Mouse (Mus musculus) hindbrain, embryonic 12.5 days (tissue): ENCODE measurements at regions not wholly inside any gene's neighbourhood (a gene's known extent, or its start where the extent isn't known, plus 50 kb on each side); places are given as distances from the start of the nearest gene placed in this dataset.

ENCODE experiments used
- ATAC-seq: fragments of 200-750 bp; cut with Nextera tagmentation; 2 replicates; pipeline ENCODE4 v1.8.0; 2017; ENCODE audit warnings: moderate TSS enrichment; ENCODE audit not compliant: low FRiP score
- H3K27ac ChIP-seq: fragments of 300-500 bp; sonication (generic); 2 replicates; pipeline ENCODE4 v1.5.1; 2016; ENCODE audit warnings: mild to moderate bottlenecking
- H3K27me3 ChIP-seq: fragments of 300-500 bp; sonication (generic); 2 replicates; pipeline ENCODE4 v1.6.1; 2016; ENCODE audit warnings: mild to moderate bottlenecking
- H3K36me3 ChIP-seq: fragments of 300-500 bp; sonication (generic); 2 replicates; pipeline ENCODE4 v1.6.1; 2016; ENCODE audit warnings: mild to moderate bottlenecking
- H3K4me1 ChIP-seq: fragments of 300-500 bp; sonication (generic); 2 replicates; pipeline ENCODE4 v1.6.1; 2016
- H3K4me2 ChIP-seq: fragments of 300-500 bp; sonication (generic); replicated peaks from 2 replicates; pipeline ENCODE4 v1.6.1; 2016; ENCODE audit warnings: mild to moderate bottlenecking
- H3K4me3 ChIP-seq: fragments of 300-500 bp; sonication (generic); 2 replicates; pipeline ENCODE4 v1.5.1; 2016; ENCODE audit warnings: mild to moderate bottlenecking
- H3K9ac ChIP-seq: fragments of 300-500 bp; sonication (generic); 2 replicates; pipeline ENCODE4 v1.6.1; 2016; ENCODE audit warnings: mild to moderate bottlenecking, moderate library complexity
- H3K9me3 ChIP-seq: fragments of 300-500 bp; sonication (generic); replicated peaks from 2 replicates; pipeline ENCODE4 v1.6.1; 2016; ENCODE audit warnings: mild to moderate bottlenecking
- WGBS: fragments of 180-500 bp; shearing (Covaris S2); methylation state at CpG from one replicate; pipeline ENCODE4 v1.1.7; 2016; 5-methylcytosine and 5-hydroxymethylcytosine counted together

- Histone ChIP-seq H3K9me3 (no peaks in the 10 kb centered on the region), H3K4me1 (peaks cover 4% of the 10 kb centered on the region; the same call in 1 of the 2 replicates), H3K4me3 (no peak overlapping the region), H3K27me3 (no peaks in the 10 kb centered on the region), H3K4me2 (no peak overlapping the region), H3K36me3 (no peaks in the 10 kb centered on the region), H3K9ac (no peak overlapping the region), H3K27ac (no peak overlapping the region)
- WGBS: 57% methylated on average over 8 of the region's 8 CpGs
- no peak for ATAC-seq
Observed at GRCm38 (mm10) chr5:100268111-100268878, 108.7 kb upstream of the Tmem150c start.

DNA sequence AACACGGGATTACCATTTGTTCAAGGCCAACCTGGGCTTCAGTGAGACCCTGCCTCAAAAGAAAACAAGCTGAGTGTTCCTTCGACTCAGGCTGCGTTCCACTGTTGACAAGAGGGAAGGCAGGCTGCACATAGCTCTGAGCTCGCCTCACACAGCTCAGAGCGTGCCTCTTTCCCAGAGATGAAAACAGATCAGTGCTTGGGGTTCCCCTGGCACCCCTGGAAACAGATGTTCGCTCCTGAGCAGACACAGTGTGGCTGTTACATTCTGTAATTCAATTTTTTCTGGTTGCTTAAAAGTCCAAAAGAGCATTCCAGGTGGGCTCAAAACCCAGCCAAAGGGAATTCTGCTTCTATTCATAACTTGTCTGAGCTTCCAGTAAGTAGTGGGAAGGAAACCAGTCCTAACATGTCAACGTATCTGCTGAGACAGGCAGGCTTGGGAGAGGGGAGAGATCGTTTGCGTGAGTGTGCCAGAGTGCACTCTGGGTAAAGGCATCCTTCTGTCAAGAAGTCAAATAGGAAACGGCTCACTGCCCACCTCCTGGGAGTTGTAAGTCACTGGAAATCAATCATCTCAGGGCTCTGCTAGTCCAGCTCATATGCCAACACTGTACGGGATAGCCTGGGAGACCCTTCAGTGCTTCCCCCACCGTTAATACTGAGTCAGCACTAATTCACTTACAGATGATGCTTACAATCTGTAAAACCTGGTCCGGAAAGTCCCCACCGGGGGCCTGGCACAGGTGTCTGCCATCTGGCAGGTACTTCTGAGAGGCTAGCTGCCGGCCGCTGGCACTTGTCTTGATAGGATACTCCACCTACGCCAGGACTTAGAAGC is 107.3 kb upstream of the Tmem150c start:
- Histone ChIP-seq H3K9me3 (no peaks in the 10 kb centered on the region), H3K36me3 (no peaks in the 10 kb centered on the region), H3K4me3 (no peak overlapping the region), H3K4me1 (peaks cover 4% of the 10 kb centered on the region; the same call in 1 of the 2 replicates), H3K27ac (peak overlapping the region; percentile 41; the same call in 1 of the 2 replicates), H3K27me3 (no peaks in the 10 kb centered on the region), H3K9ac (no peak overlapping the region), H3K4me2 (no peak overlapping the region)
- ATAC-seq: peak; percentile 74; the same call in 1 of the 2 replicates
- WGBS: 62% methylated on average over 17 of the region's 17 CpGs

DNA sequence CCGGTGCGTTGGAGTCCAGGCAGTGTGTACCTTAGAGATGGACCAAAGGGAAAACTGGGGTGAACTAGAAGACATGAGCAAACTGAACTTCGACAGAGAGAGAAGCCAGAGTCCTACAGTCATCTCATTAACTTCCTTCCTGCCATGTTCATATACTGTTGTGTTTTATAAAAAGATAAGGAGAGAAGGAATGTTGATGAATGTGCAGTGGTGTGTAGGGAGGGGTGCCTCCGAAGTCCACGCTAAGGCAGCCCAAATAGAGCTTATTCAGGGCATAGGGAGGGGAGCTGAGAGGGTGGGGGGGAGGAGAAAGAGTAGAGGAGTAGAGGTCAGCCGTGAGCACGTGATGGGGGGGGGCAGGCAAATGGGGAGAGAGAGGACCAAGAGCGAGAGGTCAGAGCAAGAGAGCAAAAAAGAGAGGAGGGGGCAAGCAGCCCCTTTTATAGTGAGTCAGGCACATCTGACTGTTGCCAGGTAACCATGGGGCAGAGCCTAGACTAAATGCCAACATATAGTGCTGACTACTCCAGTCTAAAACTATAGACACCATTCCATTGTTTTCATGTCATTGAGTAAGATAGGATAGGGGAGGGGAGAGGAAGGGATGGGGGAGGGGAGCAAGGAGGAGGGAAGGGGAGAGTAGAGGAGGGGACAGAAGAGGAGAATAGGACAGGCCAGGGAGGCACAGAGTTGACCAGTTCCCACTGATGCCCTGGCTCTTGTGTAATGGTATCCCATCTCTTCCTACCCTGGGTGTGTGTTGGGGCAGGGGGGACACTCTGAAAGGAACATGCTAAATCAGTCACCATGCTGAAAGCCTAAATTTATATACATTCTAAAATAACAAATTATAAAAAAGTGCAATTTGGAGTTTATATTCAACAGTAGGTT is 100.4 kb upstream of the Tmem150c start:
- Histone ChIP-seq H3K4me3 (no peak overlapping the region), H3K27me3 (no peaks in the 10 kb centered on the region), H3K4me1 (0 out of 2 replicates have a peak, but pooled peaks cover 3% of the 10 kb centered on the region), H3K9ac (no peak overlapping the region), H3K27ac (no peak overlapping the region), H3K36me3 (no peaks in the 10 kb centered on the region), H3K4me2 (no peak overlapping the region), H3K9me3 (no peaks in the 10 kb centered on the region)
- 60% methylated on average over 8 of the region's 8 CpGs for WGBS
- 0 out of 2 replicates have a peak, but pooled peaks have one; percentile 16 for ATAC-seq

- Histone ChIP-seq H3K36me3 (no peaks in the 10 kb centered on the region), H3K27me3 (no peaks in the 10 kb centered on the region), H3K4me3 (no peak overlapping the region), H3K4me2 (no peak overlapping the region), H3K9me3 (no peaks in the 10 kb centered on the region), H3K9ac (no peak overlapping the region), H3K27ac (no peak overlapping the region), H3K4me1 (0 out of 2 replicates have a peak, but pooled peaks cover 3% of the 10 kb centered on the region)
- WGBS: 72% methylated on average over 12 of the region's 12 CpGs
- no peak for ATAC-seq
Observed at GRCm38 (mm10) chr5:100258952-100259710, 99.5 kb upstream of the Tmem150c start.

DNA sequence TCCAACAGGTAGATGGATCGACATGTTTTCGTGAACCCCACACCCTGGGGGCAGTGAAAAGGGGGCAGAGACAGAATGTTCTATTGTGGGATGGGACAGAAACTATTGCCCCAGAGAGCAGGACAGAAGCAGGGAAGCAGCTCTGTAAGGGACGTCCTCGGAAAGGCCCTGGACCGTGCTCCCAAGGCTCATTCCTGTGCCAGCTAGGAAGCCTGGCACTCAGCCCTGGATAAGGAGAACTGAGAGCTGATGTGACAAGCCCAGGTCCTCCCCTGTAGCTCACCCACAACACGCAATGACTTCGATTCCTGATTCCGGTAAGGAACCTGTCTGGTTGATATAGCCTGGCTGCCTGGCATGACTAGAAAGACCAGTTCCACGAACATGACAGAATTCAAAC is 95.7 kb upstream of the Tmem150c start:
- H3K9ac ChIP-seq: no peak overlapping the region
- H3K9me3 ChIP-seq: no peaks in the 10 kb centered on the region
- ATAC-seq: no peak
- H3K4me3 ChIP-seq: no peak overlapping the region
- WGBS: 89% methylated on average over 9 of the region's 9 CpGs
- H3K36me3 ChIP-seq: no peaks in the 10 kb centered on the region
- H3K4me2 ChIP-seq: no peak overlapping the region
- H3K27ac ChIP-seq: no peak overlapping the region
- 0 out of 2 replicates have a peak, but pooled peaks cover 3% of the 10 kb centered on the region for H3K4me1 ChIP-seq
- no peaks in the 10 kb centered on the region for H3K27me3 ChIP-seq

- Histone ChIP-seq H3K9me3 (0 out of 2 replicates have a peak, but pooled peaks cover 4% of the 10 kb centered on the region), H3K27ac (no peak overlapping the region), H3K36me3 (no peaks in the 10 kb centered on the region), H3K4me2 (no peak overlapping the region), H3K4me3 (no peak overlapping the region), H3K9ac (no peak overlapping the region), H3K27me3 (no peaks in the 10 kb centered on the region), H3K4me1 (no peaks in the 10 kb centered on the region)
- ATAC-seq: no peak
- WGBS: 94% methylated on average over 6 of the region's 6 CpGs
Observed at GRCm38 (mm10) chr5:100252036-100252435, 92.4 kb upstream of the Tmem150c start.

DNA sequence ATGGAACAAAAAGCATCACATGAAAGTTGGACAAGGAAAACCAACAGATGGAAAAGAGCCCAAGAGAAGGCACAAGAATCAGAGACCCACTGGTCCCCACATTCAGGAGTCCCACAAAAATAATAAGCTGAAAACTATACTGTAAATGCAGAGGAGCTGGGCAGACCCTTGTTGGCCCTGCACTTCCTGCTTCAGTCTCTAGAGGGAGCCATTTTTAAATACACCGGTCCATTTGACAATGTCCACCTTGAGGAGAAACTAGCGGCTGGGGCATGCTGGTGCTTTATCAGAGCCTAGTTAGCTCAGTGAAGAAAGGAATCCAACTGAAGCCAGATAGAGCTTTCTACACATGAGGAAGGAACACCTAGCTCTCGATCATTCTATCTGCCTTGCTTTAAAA is 90.1 kb upstream of the Tmem150c start:
- no peak overlapping the region for H3K4me2 ChIP-seq
- H3K9ac ChIP-seq: no peak overlapping the region
- H3K27ac ChIP-seq: no peak overlapping the region
- 0 out of 2 replicates have a peak, but pooled peaks cover 2% of the 10 kb centered on the region for H3K27me3 ChIP-seq
- H3K36me3 ChIP-seq: no peaks in the 10 kb centered on the region
- WGBS: 69% methylated on average over 3 of the region's 3 CpGs
- no peaks in the 10 kb centered on the region for H3K4me1 ChIP-seq
- H3K9me3 ChIP-seq: 0 out of 2 replicates have a peak, but pooled peaks cover 4% of the 10 kb centered on the region
- ATAC-seq: no peak
- H3K4me3 ChIP-seq: no peak overlapping the region

GRCm38 (mm10) chr5:100248611-100249010 is 89.0 kb upstream of the Tmem150c start:
- Histone ChIP-seq H3K9me3 (0 out of 2 replicates have a peak, but pooled peaks cover 4% of the 10 kb centered on the region), H3K4me3 (no peak overlapping the region), H3K36me3 (no peaks in the 10 kb centered on the region), H3K9ac (no peak overlapping the region), H3K4me1 (no peaks in the 10 kb centered on the region), H3K27me3 (0 out of 2 replicates have a peak, but pooled peaks cover 2% of the 10 kb centered on the region), H3K4me2 (no peak overlapping the region), H3K27ac (no peak overlapping the region)
- WGBS: 85% methylated on average over 5 of the region's 5 CpGs
- ATAC-seq: no peak

GRCm38 (mm10) chr5:100246709-100247108 is 87.1 kb upstream of the Tmem150c start:
- no peak overlapping the region for H3K27ac ChIP-seq
- H3K36me3 ChIP-seq: no peaks in the 10 kb centered on the region
- ATAC-seq: no peak
- no peak overlapping the region for H3K4me3 ChIP-seq
- no peaks in the 10 kb centered on the region for H3K4me1 ChIP-seq
- H3K27me3 ChIP-seq: 0 out of 2 replicates have a peak, but pooled peaks cover 2% of the 10 kb centered on the region
- no peak overlapping the region for H3K9ac ChIP-seq
- 0 out of 2 replicates have a peak, but pooled peaks cover 4% of the 10 kb centered on the region for H3K9me3 ChIP-seq
- no peak overlapping the region for H3K4me2 ChIP-seq
- WGBS: 94% methylated on average over 2 of the region's 2 CpGs

DNA sequence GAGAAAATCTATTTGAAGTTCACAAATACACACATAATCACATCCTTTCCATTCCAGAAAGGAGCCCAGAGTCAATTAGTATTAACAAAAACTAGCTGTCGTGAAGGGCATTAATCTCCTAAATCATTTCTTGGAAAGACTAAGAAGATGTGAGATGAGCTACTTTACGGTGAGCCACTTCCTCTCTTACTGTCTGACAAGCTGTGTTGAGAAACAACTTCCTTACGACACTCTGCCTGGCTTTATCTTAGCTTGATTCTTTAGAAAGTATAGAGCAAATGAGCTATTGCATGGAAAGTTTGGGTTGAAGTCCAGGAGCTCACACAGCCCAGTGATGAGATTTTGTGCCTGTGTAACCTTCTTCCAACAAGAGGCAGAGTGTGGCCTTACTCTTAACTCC is 85.2 kb upstream of the Tmem150c start:
- H3K4me1 ChIP-seq: no peaks in the 10 kb centered on the region
- H3K4me3 ChIP-seq: no peak overlapping the region
- 0 out of 2 replicates have a peak, but pooled peaks cover 2% of the 10 kb centered on the region for H3K27me3 ChIP-seq
- H3K36me3 ChIP-seq: no peaks in the 10 kb centered on the region
- WGBS: 86% methylated on average over 3 of the region's 3 CpGs
- no peak overlapping the region for H3K27ac ChIP-seq
- no peak for ATAC-seq
- no peak overlapping the region for H3K4me2 ChIP-seq
- H3K9ac ChIP-seq: no peak overlapping the region
- 0 out of 2 replicates have a peak, but pooled peaks cover 3% of the 10 kb centered on the region for H3K9me3 ChIP-seq

DNA sequence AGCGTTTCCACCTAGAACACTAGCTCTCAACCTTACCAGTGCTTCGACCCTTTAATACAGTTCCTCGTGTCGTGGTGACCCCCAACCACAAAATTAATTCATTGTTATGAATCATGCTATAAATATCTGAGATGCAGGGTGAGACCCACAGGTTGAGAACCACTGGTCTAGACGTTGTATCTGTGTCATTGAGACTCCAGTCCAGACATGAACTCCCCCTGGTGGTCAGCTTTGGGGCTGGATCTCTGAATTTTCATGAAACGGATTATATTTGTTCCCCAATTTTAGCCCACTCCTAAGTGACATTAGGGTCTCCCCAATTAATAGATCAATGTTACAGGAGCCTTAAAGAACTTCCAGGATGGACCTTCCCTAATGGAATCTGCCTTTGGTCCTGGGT is 81.3 kb upstream of the Tmem150c start:
- whole genome bisulfite sequencing: 66% methylated on average over 6 of the region's 6 CpGs
- Histone ChIP-seq H3K4me1 (no peaks in the 10 kb centered on the region), H3K4me2 (no peak overlapping the region), H3K36me3 (no peaks in the 10 kb centered on the region), H3K9me3 (no peaks in the 10 kb centered on the region), H3K27me3 (0 out of 2 replicates have a peak, but pooled peaks cover 2% of the 10 kb centered on the region), H3K4me3 (no peak overlapping the region), H3K9ac (no peak overlapping the region), H3K27ac (no peak overlapping the region)
- ATAC-seq: no peak
